Mouse (Mus musculus) ovary, adult 2 months (tissue): ENCODE data around the gene Sprr2a2. TPM values are rescaled to one million over a fixed set of nuclear protein-coding genes. Genes with fewer than 3 reads are reported as not detected.

Experiments used
- polyA plus RNA-seq: library from polyadenylated mRNA; depleted of rRNA; stranded (reverse); fragments of >200 nt; gene quantifications from 2 replicates; pipeline ENCODE4 v1.2.3, GENCODE M21; 2012; rRNA removed

Gene Sprr2a2
- 51.3 and 98.3 TPM in 2 replicates for polyA plus RNA-seq

DNA sequence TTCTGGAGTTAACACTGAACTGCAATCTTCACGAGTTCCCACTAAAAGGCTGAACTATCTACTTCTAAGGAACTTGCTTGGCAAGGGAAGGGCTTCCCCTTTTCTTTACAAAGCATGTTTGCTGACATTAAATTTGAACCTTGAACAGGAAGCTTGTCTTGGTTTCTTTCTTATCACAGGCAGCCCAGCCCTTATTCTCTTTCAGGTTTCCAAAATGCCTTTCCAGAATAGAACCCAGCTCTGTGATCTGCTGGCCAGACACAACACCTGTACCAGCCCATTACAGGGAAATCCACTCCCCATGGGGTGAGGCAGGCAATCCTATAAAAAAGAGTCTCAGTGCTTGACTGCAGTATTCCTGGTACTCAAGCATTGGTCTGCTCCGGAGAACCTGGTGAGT, at the start of gene Sprr2a2, which contains the start of gene Sprr2a1:
Gene Sprr2a2 (plus strand): TSS at position 352 of the 400 bp plus-strand sequence.
Gene Sprr2a1 (plus strand): TSS at position 231 of the 400 bp plus-strand sequence.

DNA sequence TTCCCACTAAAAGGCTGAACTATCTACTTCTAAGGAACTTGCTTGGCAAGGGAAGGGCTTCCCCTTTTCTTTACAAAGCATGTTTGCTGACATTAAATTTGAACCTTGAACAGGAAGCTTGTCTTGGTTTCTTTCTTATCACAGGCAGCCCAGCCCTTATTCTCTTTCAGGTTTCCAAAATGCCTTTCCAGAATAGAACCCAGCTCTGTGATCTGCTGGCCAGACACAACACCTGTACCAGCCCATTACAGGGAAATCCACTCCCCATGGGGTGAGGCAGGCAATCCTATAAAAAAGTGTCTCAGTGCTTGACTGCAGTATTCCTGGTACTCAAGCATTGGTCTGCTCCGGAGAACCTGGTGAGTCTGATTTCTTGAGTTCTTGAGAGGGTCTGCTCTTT, 69.4 kb downstream of the Sprr2a2 start, which contains the start of gene Sprr2a3:
Gene Sprr2a3 (plus strand): TSS at position 317 of the 400 bp plus-strand sequence.

Other genes with a start within 250 kb of the Sprr2a2 start
- gene Pglyrp3, start 201.3 kb upstream of the Sprr2a2 start, polyA plus RNA-seq, result not detected in 2 replicates
- 0.97 and 1.4 TPM in 2 replicates for gene Lor, start 132.8 kb upstream of the Sprr2a2 start, polyA plus RNA-seq
- not detected in 2 replicates for gene Prr9, start 92.0 kb upstream of the Sprr2a2 start, polyA plus RNA-seq
- not detected in 2 replicates for gene Lelp1, start 73.2 kb upstream of the Sprr2a2 start, polyA plus RNA-seq
- gene Sprr2a1, start 121 bp upstream of the Sprr2a2 start, polyA plus RNA-seq, result 0.06 TPM in 1 of 2 replicates, not detected in the other
- gene Sprr2a3, start 69.5 kb downstream of the Sprr2a2 start, polyA plus RNA-seq, result 3.7 and 6.8 TPM in 2 replicates
- gene Sprr2b, start 100.7 kb downstream of the Sprr2a2 start, polyA plus RNA-seq, result 0.78 and 6.6 TPM in 2 replicates
- gene Sprr2d, start 123.2 kb downstream of the Sprr2a2 start, polyA plus RNA-seq, result 0.73 and 0.80 TPM in 2 replicates
- gene Sprr2e, start 136.2 kb downstream of the Sprr2a2 start, polyA plus RNA-seq, result 0.26 and 0.29 TPM in 2 replicates
- 72.6 and 147 TPM in 2 replicates for gene Sprr2f, start 149.3 kb downstream of the Sprr2a2 start, polyA plus RNA-seq
- not detected in 2 replicates for gene Sprr2h, start 169.8 kb downstream of the Sprr2a2 start, polyA plus RNA-seq
- not detected in 2 replicates for gene Sprr2i, start 192.1 kb downstream of the Sprr2a2 start, polyA plus RNA-seq
- not detected in 2 replicates for gene Sprr2j-ps, start 202.2 kb downstream of the Sprr2a2 start, polyA plus RNA-seq
- 7.6 and 8.8 TPM in 2 replicates for gene Gm9774, start 213.5 kb downstream of the Sprr2a2 start, polyA plus RNA-seq
- not detected in 2 replicates for gene Sprr2k, start 216.7 kb downstream of the Sprr2a2 start, polyA plus RNA-seq
- gene Sprr1b, start 222.9 kb downstream of the Sprr2a2 start, polyA plus RNA-seq, result not detected in 2 replicates
- 0.25 TPM in 1 of 2 replicates, not detected in the other for gene Sprr3, start 242.8 kb downstream of the Sprr2a2 start, polyA plus RNA-seq